Mouse (Mus musculus) heart, adult 2 months (tissue): ENCODE measurements at regions not wholly inside any gene's neighbourhood (a gene's known extent, or its start where the extent isn't known, plus 50 kb on each side); places are given as distances from the start of the nearest gene placed in this dataset.
"Not testable (repeated sequence)": the region's sequence is repeated elsewhere in the genome, so short reads cannot be mapped to it uniquely, and the experiment has no call there.

Source experiments
- DNase-seq, 2 experiments: peaks; one replicate each; pipeline ENCODE4 v3.0.0; 2021
- H3K27ac ChIP-seq: fragments of 200-600 bp; 2 replicates; pipeline ENCODE4 v1.8.1; 2022
- H3K27me3 ChIP-seq: fragments of 200-500 bp; 2 replicates; pipeline ENCODE4 v1.6.1; 2012; ENCODE audit warnings: mild to moderate bottlenecking, low read length, inconsistent platforms, mixed read lengths; ENCODE audit not compliant: control insufficient read depth, insufficient read depth
- H3K36me3 ChIP-seq: fragments of 200-500 bp; 2 replicates; pipeline ENCODE4 v1.6.1; 2012; ENCODE audit warnings: low read length, inconsistent platforms; ENCODE audit not compliant: control insufficient read depth, insufficient read depth
- H3K4me1 ChIP-seq: fragments of 200-500 bp; 2 replicates; pipeline ENCODE4 v1.6.1; 2011; ENCODE audit warnings: low read length; ENCODE audit not compliant: control insufficient read depth, insufficient read depth
- H3K4me3 ChIP-seq: fragments of 200-600 bp; 2 replicates; pipeline ENCODE4 v1.8.1; 2022
- H3K79me2 ChIP-seq: fragments of 200-500 bp; replicated peaks from 2 replicates; pipeline ENCODE4 v1.6.1; 2012; ENCODE audit warnings: mild to moderate bottlenecking, inconsistent platforms, low read length, moderate library complexity, mixed read lengths; ENCODE audit not compliant: control insufficient read depth, insufficient read depth
- H3K9ac ChIP-seq: fragments of 200-500 bp; 2 replicates; pipeline ENCODE4 v1.6.1; 2012; ENCODE audit warnings: low read depth, mild to moderate bottlenecking, control low read depth, inconsistent platforms, low read length, mixed read lengths
- CTCF ChIP-seq: fragments of 200-600 bp; IDR thresholded peaks from 2 replicates; pipeline ENCODE4 v1.8.1; 2022; ENCODE audit warnings: antibody characterized with exemption, mild to moderate bottlenecking, moderate library complexity
- EP300 ChIP-seq: fragments of 200-500 bp; IDR thresholded peaks from 2 replicates; pipeline ENCODE4 v1.6.1; 2011; ENCODE audit warnings: low read depth, low read length, control low read depth; ENCODE audit not compliant: insufficient read depth
- POLR2A ChIP-seq: fragments of 200-500 bp; IDR thresholded peaks from 2 replicates; pipeline ENCODE4 v1.6.1; 2011; ENCODE audit warnings: mild to moderate bottlenecking, low read depth, low read length, control low read depth; ENCODE audit not compliant: insufficient read depth
- WGBS: fragments of 180-500 bp; shearing (Covaris S2); methylation state at CpG from one replicate; pipeline ENCODE4 v1.1.7; 2018; 5-methylcytosine and 5-hydroxymethylcytosine counted together
- intact Hi-C: fragments of 180-260 bp; cut with DNase I; formaldehyde crosslinking; loops from one replicate; pipeline ENCODE4 v1.15.1; 2025

GRCm38 (mm10) chr6:41176034-41176433 lies 126.0 kb upstream of the Try4 start:
- Histone ChIP-seq H3K27ac (no peak overlapping the region), H3K4me1 (no peaks in the 10 kb centered on the region), H3K36me3 (no peaks in the 10 kb centered on the region), H3K4me3 (no peak overlapping the region), H3K27me3 (no peaks in the 10 kb centered on the region), H3K9ac (no peak overlapping the region), H3K79me2 (no peaks in the 10 kb centered on the region)
- TF ChIP-seq CTCF = no peak
- no peak for TF ChIP-seq POLR2A
- no peak for TF ChIP-seq EP300
- DNase-seq = no peak
- WGBS = 78% methylated on average over 1 of the region's 1 CpGs
- intact Hi-C loops = no loop called here

DNA sequence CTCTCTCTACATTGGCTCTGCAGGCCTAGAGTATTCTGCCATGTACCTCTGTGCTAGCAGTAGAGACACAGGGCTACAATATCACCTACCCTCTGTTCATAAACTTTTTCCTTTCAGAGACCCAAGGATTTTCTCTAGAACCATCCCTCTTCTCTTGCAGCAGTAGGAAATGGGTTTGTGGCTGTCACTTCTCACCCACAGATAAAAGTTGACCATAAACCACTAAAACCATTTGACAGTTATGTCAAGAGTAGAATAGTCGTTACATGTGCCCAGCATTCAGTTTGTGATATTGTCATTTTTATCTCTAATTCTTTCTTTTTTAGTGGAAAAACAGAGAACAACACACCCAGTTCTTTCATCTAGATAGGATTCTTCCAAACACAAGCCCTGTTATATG lies 128.2 kb upstream of the 2210010C04Rik start:
- WGBS = 48% methylated on average over 1 of the region's 1 CpGs
- TF ChIP-seq CTCF = no peak
- TF ChIP-seq POLR2A = no peak
- TF ChIP-seq EP300 = no peak
- intact Hi-C loops = no loop called here
- Histone ChIP-seq H3K79me2 (no peaks in the 10 kb centered on the region), H3K36me3 (no peaks in the 10 kb centered on the region), H3K4me1 (no peaks in the 10 kb centered on the region), H3K9ac (no peak overlapping the region), H3K27ac (no peak overlapping the region), H3K27me3 (no peaks in the 10 kb centered on the region), H3K4me3 (no peak overlapping the region)
- DNase-seq = no peak

DNA sequence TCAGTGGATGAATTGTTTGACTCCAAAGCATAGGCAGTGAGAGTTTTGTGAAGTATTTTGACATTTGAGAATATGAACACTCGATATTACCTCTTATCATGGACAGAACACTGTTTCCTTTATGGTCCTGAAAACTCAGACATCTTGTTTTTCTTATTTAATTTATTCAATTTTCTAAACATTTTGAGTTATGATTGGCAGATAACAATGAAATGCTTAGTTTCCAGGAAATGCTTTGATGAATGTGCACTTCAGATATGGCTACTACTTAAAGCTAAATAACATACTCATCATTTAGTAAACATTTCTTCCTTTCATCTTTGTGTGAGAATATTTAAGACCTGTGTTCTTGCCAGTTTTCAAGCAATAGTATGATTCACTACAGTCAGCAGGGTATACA lies 126.4 kb upstream of the 2210010C04Rik start:
- WGBS = 30% methylated on average over 1 of the region's 1 CpGs

DNA sequence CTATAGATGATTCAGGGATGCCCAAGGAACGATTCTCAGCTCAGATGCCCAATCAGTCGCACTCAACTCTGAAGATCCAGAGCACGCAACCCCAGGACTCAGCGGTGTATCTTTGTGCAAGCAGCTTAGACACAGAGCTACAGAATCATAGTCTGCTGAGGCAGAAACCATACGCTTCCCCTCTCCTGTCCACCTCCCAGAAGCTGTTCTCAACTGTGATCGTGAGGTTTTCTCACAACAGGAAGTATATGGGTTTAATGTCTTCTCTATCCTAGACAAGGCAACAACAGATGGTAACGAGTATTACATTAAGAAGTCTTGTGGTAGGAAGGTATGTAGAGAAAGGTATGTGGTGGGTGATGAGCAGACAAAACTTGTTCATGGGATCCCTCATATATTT lies 116.8 kb upstream of the 2210010C04Rik start:
- intact Hi-C loops = no loop called here

More for the DNA sequence above, 126.4 kb upstream of the 2210010C04Rik start:
- no peak for DNase-seq
- H3K79me2 ChIP-seq = no peaks in the 10 kb centered on the region
- intact Hi-C loops = no loop called here
- no peak overlapping the region for H3K9ac ChIP-seq
- TF ChIP-seq CTCF = no peak
- no peak for TF ChIP-seq POLR2A
- TF ChIP-seq EP300 = no peak
- no peak overlapping the region for H3K27ac ChIP-seq
- no peaks in the 10 kb centered on the region for H3K4me1 ChIP-seq
- H3K4me3 ChIP-seq = no peak overlapping the region
- no peaks in the 10 kb centered on the region for H3K27me3 ChIP-seq
- H3K36me3 ChIP-seq = no peaks in the 10 kb centered on the region

GRCm38 (mm10) chr6:41151542-41151941 lies 116.2 kb upstream of the 2210010C04Rik start:
- no peaks in the 10 kb centered on the region for H3K36me3 ChIP-seq
- intact Hi-C loops = no loop called here
- H3K27me3 ChIP-seq = no peaks in the 10 kb centered on the region
- no peak overlapping the region for H3K27ac ChIP-seq
- 68% methylated on average over 3 of the region's 3 CpGs for WGBS
- H3K4me3 ChIP-seq = no peak overlapping the region
- H3K79me2 ChIP-seq = no peaks in the 10 kb centered on the region
- no peaks in the 10 kb centered on the region for H3K4me1 ChIP-seq
- H3K9ac ChIP-seq = no peak overlapping the region
- DNase-seq = no peak
- no peak for TF ChIP-seq EP300
- TF ChIP-seq POLR2A = no peak
- no peak for TF ChIP-seq CTCF

More for the DNA sequence above, 116.8 kb upstream of the 2210010C04Rik start:
- H3K27ac ChIP-seq = no peak overlapping the region
- no peaks in the 10 kb centered on the region for H3K36me3 ChIP-seq
- H3K27me3 ChIP-seq = no peaks in the 10 kb centered on the region
- no peaks in the 10 kb centered on the region for H3K79me2 ChIP-seq
- H3K9ac ChIP-seq = no peak overlapping the region
- WGBS = 74% methylated on average over 7 of the region's 7 CpGs
- no peak overlapping the region for H3K4me3 ChIP-seq
- TF ChIP-seq POLR2A (no peak), CTCF (no peak), EP300 (no peak)
- H3K4me1 ChIP-seq = no peaks in the 10 kb centered on the region
- no peak for DNase-seq

- TF ChIP-seq EP300 (no peak), POLR2A (no peak), CTCF (no peak)
- intact Hi-C loops = no loop called here
- 88% methylated on average over 1 of the region's 1 CpGs for WGBS
- Histone ChIP-seq H3K79me2 (no peaks in the 10 kb centered on the region), H3K27ac (no peak overlapping the region), H3K4me1 (no peaks in the 10 kb centered on the region), H3K4me3 (no peak overlapping the region), H3K9ac (no peak overlapping the region), H3K36me3 (no peaks in the 10 kb centered on the region), H3K27me3 (no peaks in the 10 kb centered on the region)
- DNase-seq = no peak
Observed at GRCm38 (mm10) chr6:41140916-41141315, 105.6 kb upstream of the 2210010C04Rik start.

DNA sequence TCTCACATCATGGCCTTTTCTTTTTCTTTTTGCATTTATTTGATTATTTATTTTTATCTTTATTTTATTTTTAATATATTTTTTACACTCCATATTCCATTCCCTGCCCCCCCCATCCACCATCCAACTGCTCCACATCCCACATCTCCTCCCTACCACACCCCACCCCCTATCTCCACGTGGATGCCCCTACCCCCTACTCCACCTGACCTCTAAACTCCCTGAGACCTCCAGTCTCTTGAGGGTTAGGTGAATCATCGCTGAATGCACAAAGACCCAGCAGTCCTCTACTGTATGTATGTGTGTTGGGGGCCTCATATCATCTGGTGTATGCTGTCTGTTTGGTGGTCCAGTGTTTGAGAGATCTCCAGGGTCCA lies 102.1 kb upstream of the 2210010C04Rik start:
- not testable (repeated sequence) for H3K36me3 ChIP-seq, H3K9ac ChIP-seq, H3K4me3 ChIP-seq, H3K27me3 ChIP-seq, H3K27ac ChIP-seq, DNase-seq, H3K79me2 ChIP-seq, H3K4me1 ChIP-seq
- whole genome bisulfite sequencing = 48% methylated on average over 2 of the region's 2 CpGs
- intact Hi-C loops = loop anchor here (10.0 kb wide), 1 partner anchor 83 kb away; no protein-coding TSS in a partner anchor
